Mouse (Mus musculus) embryonic facial prominence, embryonic 15.5 days (tissue): ENCODE measurements at regions not wholly inside any gene's neighbourhood (a gene's known extent, or its start where the extent isn't known, plus 50 kb on each side); places are given as distances from the start of the nearest gene placed in this dataset.

Experiments
- ATAC-seq: fragments of 200-750 bp; cut with Nextera tagmentation; 2 replicates; pipeline ENCODE4 v1.8.0; 2017; ENCODE audit warnings: low read depth, moderate TSS enrichment; ENCODE audit not compliant: insufficient number of reproducible peaks, low FRiP score, low TSS enrichment
- H3K27ac ChIP-seq: fragments of 300-500 bp; sonication (generic); replicated peaks from 2 replicates; pipeline ENCODE4 v1.5.1; 2015; ENCODE audit warnings: mild to moderate bottlenecking, inconsistent platforms
- H3K27me3 ChIP-seq: fragments of 300-500 bp; sonication (generic); 2 replicates; pipeline ENCODE4 v1.6.1; 2015; ENCODE audit warnings: inconsistent platforms
- H3K36me3 ChIP-seq: fragments of 300-500 bp; sonication (generic); 2 replicates; pipeline ENCODE4 v1.6.1; 2015; ENCODE audit warnings: mild to moderate bottlenecking, inconsistent platforms
- H3K4me1 ChIP-seq: fragments of 300-500 bp; sonication (generic); 2 replicates; pipeline ENCODE4 v1.6.1; 2015; ENCODE audit warnings: inconsistent platforms
- H3K4me2 ChIP-seq: fragments of 300-500 bp; sonication (generic); replicated peaks from 2 replicates; pipeline ENCODE4 v1.6.1; 2015; ENCODE audit warnings: mild to moderate bottlenecking, inconsistent platforms
- H3K4me3 ChIP-seq: fragments of 300-500 bp; sonication (generic); replicated peaks from 2 replicates; pipeline ENCODE4 v1.5.1; 2015; ENCODE audit warnings: mild to moderate bottlenecking, inconsistent platforms
- H3K9ac ChIP-seq: fragments of 300-500 bp; sonication (generic); 2 replicates; pipeline ENCODE4 v1.6.1; 2015; ENCODE audit warnings: inconsistent platforms
- H3K9me3 ChIP-seq: fragments of 300-500 bp; sonication (generic); replicated peaks from 2 replicates; pipeline ENCODE4 v1.6.1; 2016; ENCODE audit warnings: inconsistent platforms
- WGBS: fragments of 180-500 bp; shearing (Covaris S2); methylation state at CpG from one replicate; pipeline ENCODE4 v1.1.7; 2015; 5-methylcytosine and 5-hydroxymethylcytosine counted together

- Histone ChIP-seq H3K4me3 (no peak overlapping the region), H3K36me3 (no peaks in the 10 kb centered on the region), H3K4me1 (peaks cover 25% of the 10 kb centered on the region), H3K27me3 (no peaks in the 10 kb centered on the region), H3K4me2 (peak overlapping the region; percentile 44; the same call in 1 of the 2 replicates), H3K9me3 (no peaks in the 10 kb centered on the region), H3K27ac (peak overlapping the region; percentile 91), H3K9ac (no peak overlapping the region)
- ATAC-seq: no peak
- WGBS: 18% methylated on average over 7 of the region's 8 CpGs
These were observed 76.0 kb upstream of the Arid5b start for GRCm38 (mm10) chr10:68354335-68355231.

- peak overlapping the region; percentile 72 for H3K27ac ChIP-seq
- no peak overlapping the region for H3K9ac ChIP-seq
- H3K27me3 ChIP-seq: no peaks in the 10 kb centered on the region
- H3K36me3 ChIP-seq: no peaks in the 10 kb centered on the region
- H3K9me3 ChIP-seq: no peaks in the 10 kb centered on the region
- peaks cover 25% of the 10 kb centered on the region for H3K4me1 ChIP-seq
- 22% methylated on average over 18 of the region's 18 CpGs for WGBS
- peak overlapping the region; percentile 44 for H3K4me2 ChIP-seq
- no peak for ATAC-seq
- H3K4me3 ChIP-seq: peak overlapping the region; percentile 26
These were observed 75.2 kb upstream of the Arid5b start for GRCm38 (mm10) chr10:68353692-68354232.

GRCm38 (mm10) chr10:68351841-68352555 is 73.5 kb upstream of the Arid5b start:
- no peak overlapping the region for H3K4me2 ChIP-seq
- H3K27ac ChIP-seq: no peak overlapping the region
- no peak for ATAC-seq
- no peak overlapping the region for H3K4me3 ChIP-seq
- H3K9ac ChIP-seq: no peak overlapping the region
- H3K36me3 ChIP-seq: no peaks in the 10 kb centered on the region
- WGBS: 60% methylated on average over 8 of the region's 8 CpGs
- no peaks in the 10 kb centered on the region for H3K9me3 ChIP-seq
- H3K27me3 ChIP-seq: no peaks in the 10 kb centered on the region
- peaks cover 21% of the 10 kb centered on the region for H3K4me1 ChIP-seq

- Histone ChIP-seq H3K4me3 (no peak overlapping the region), H3K27ac (no peak overlapping the region), H3K36me3 (no peaks in the 10 kb centered on the region), H3K4me1 (peaks cover 15% of the 10 kb centered on the region), H3K27me3 (no peaks in the 10 kb centered on the region), H3K9ac (no peak overlapping the region), H3K9me3 (no peaks in the 10 kb centered on the region), H3K4me2 (no peak overlapping the region)
- no peak for ATAC-seq
- 46% methylated on average over 5 of the region's 5 CpGs for WGBS
These were observed 72.9 kb upstream of the Arid5b start for GRCm38 (mm10) chr10:68351441-68351840.

GRCm38 (mm10) chr10:68350798-68351197 is 72.3 kb upstream of the Arid5b start:
- Histone ChIP-seq H3K27me3 (no peaks in the 10 kb centered on the region), H3K4me1 (peaks cover 15% of the 10 kb centered on the region), H3K27ac (no peak overlapping the region), H3K4me2 (no peak overlapping the region), H3K4me3 (no peak overlapping the region), H3K9me3 (no peaks in the 10 kb centered on the region), H3K36me3 (no peaks in the 10 kb centered on the region), H3K9ac (no peak overlapping the region)
- no peak for ATAC-seq
- WGBS: 86% methylated on average over 12 of the region's 12 CpGs

- 0 out of 2 replicates have a peak, but pooled peaks cover 2% of the 10 kb centered on the region for H3K4me1 ChIP-seq
- no peak overlapping the region for H3K4me2 ChIP-seq
- no peak overlapping the region for H3K4me3 ChIP-seq
- no peaks in the 10 kb centered on the region for H3K27me3 ChIP-seq
- ATAC-seq: no peak
- H3K27ac ChIP-seq: no peak overlapping the region
- WGBS: 91% methylated on average over 7 of the region's 7 CpGs
- H3K36me3 ChIP-seq: no peaks in the 10 kb centered on the region
- no peak overlapping the region for H3K9ac ChIP-seq
- 0 out of 2 replicates have a peak, but pooled peaks cover 10% of the 10 kb centered on the region for H3K9me3 ChIP-seq
These were observed 69.3 kb upstream of the Arid5b start for GRCm38 (mm10) chr10:68347806-68348205.

- Histone ChIP-seq H3K4me3 (no peak overlapping the region), H3K4me1 (no peaks in the 10 kb centered on the region), H3K9ac (no peak overlapping the region), H3K36me3 (no peaks in the 10 kb centered on the region), H3K27me3 (no peaks in the 10 kb centered on the region), H3K27ac (no peak overlapping the region), H3K9me3 (0 out of 2 replicates have a peak, but pooled peaks cover 11% of the 10 kb centered on the region), H3K4me2 (no peak overlapping the region)
- ATAC-seq: no peak
- 86% methylated on average over 18 of the region's 18 CpGs for WGBS
These were observed 66.6 kb upstream of the Arid5b start for GRCm38 (mm10) chr10:68344991-68345720.

GRCm38 (mm10) chr10:68344211-68344610 is 65.7 kb upstream of the Arid5b start:
- H3K27ac ChIP-seq: no peak overlapping the region
- no peak overlapping the region for H3K9ac ChIP-seq
- WGBS: 86% methylated on average over 2 of the region's 2 CpGs
- H3K4me3 ChIP-seq: no peak overlapping the region
- no peaks in the 10 kb centered on the region for H3K4me1 ChIP-seq
- H3K4me2 ChIP-seq: no peak overlapping the region
- 0 out of 2 replicates have a peak, but pooled peaks cover 11% of the 10 kb centered on the region for H3K9me3 ChIP-seq
- no peaks in the 10 kb centered on the region for H3K27me3 ChIP-seq
- ATAC-seq: no peak
- H3K36me3 ChIP-seq: no peaks in the 10 kb centered on the region

- H3K4me1 ChIP-seq: no peaks in the 10 kb centered on the region
These were observed 55.5 kb upstream of the Arid5b start for GRCm38 (mm10) chr10:68334054-68334453.

More at GRCm38 (mm10) chr10:68334054-68334453, 55.5 kb upstream of the Arid5b start:
- Histone ChIP-seq H3K27ac (no peak overlapping the region), H3K27me3 (no peaks in the 10 kb centered on the region), H3K4me3 (no peak overlapping the region), H3K9ac (no peak overlapping the region), H3K4me2 (no peak overlapping the region), H3K9me3 (no peaks in the 10 kb centered on the region), H3K36me3 (no peaks in the 10 kb centered on the region)
- 80% methylated on average over 5 of the region's 5 CpGs for WGBS
- no peak for ATAC-seq
